Mouse (Mus musculus) CH12.LX (cell line): ENCODE results near the gene Uox. TPM values are rescaled to one million over a fixed set of nuclear protein-coding genes. Genes with fewer than 3 reads are reported as not detected.

ENCODE experiments used
- DNase-seq: peaks from one replicate; pipeline ENCODE4 v3.0.0-alpha.2; 2013; ENCODE audit errors: extremely low read depth
- H3K27ac ChIP-seq: 2 replicates; pipeline ENCODE4 v1.5.1; 2012; ENCODE audit warnings: low read depth, mild to moderate bottlenecking, control low read depth, moderate library complexity; ENCODE audit not compliant: insufficient read depth
- H3K27me3 ChIP-seq: replicated peaks from 2 replicates; pipeline ENCODE3; 2012; ENCODE audit warnings: inconsistent platforms
- H3K36me3 ChIP-seq, 2 experiments: replicated peaks in 1 of 2; 2 replicates each; pipeline versions ENCODE3 to v1.6.1; 2012; ENCODE audit warnings: inconsistent platforms in 1 of 2, low read length in 1 of 2, mild to moderate bottlenecking in 1 of 2, mixed read lengths in 1 of 2, moderate library complexity in 1 of 2; ENCODE audit not compliant: control insufficient read depth in 1 of 2, insufficient read depth in 1 of 2
- H3K4me1 ChIP-seq, 2 experiments: 2 replicates each; pipeline ENCODE4 v1.6.1; 2012; ENCODE audit warnings: inconsistent platforms in 1 of 2, moderate library complexity in 1 of 2; ENCODE audit not compliant: insufficient read depth in 2 of 2, control insufficient read depth in 1 of 2
- H3K4me2 ChIP-seq: 2 replicates; pipeline ENCODE4 v1.6.1; 2012; ENCODE audit warnings: low read depth, mild to moderate bottlenecking, control low read depth; ENCODE audit not compliant: poor library complexity, insufficient read depth, severe bottlenecking
- H3K4me3 ChIP-seq, 3 experiments: fragments of 150-350 bp in 1 of 3; sonication (generic) in 1 of 3; replicated peaks in 1 of 3; 2 replicates each; pipeline versions ENCODE3 to v1.5.1; 2011 to 2012; ENCODE audit warnings: low read depth in 2 of 3, low read length in 2 of 3, mild to moderate bottlenecking in 2 of 3, moderate library complexity in 2 of 3, control low read depth in 1 of 3, improper control_type of control experiment in 1 of 3, inconsistent platforms in 1 of 3, mixed read lengths in 1 of 3; ENCODE audit not compliant: poor library complexity in 1 of 3
- H3K79me2 ChIP-seq: replicated peaks from 2 replicates; pipeline ENCODE4 v1.6.1; 2012; ENCODE audit warnings: mild to moderate bottlenecking, moderate library complexity; ENCODE audit not compliant: control insufficient read depth, poor library complexity, insufficient read depth, severe bottlenecking; ENCODE audit errors: extremely low read depth
- H3K9ac ChIP-seq: 2 replicates; pipeline ENCODE4 v1.6.1; 2012; ENCODE audit warnings: low read depth, mild to moderate bottlenecking, control low read depth, moderate library complexity; ENCODE audit not compliant: insufficient read depth
- H3K9me3 ChIP-seq: replicated peaks from 2 replicates; pipeline ENCODE3; 2012; ENCODE audit warnings: low read length, inconsistent platforms, mixed read lengths
- BHLHE40 ChIP-seq: IDR thresholded peaks from 2 replicates; pipeline ENCODE4 v1.6.1; 2011; ENCODE audit warnings: mild to moderate bottlenecking, low read depth, low read length, improper control_type of control experiment
- CHD1 ChIP-seq: IDR thresholded peaks from 2 replicates; pipeline ENCODE4 v1.6.1; 2012; ENCODE audit warnings: low read depth, low read length, improper control_type of control experiment, inconsistent platforms
- CHD2 ChIP-seq: IDR thresholded peaks from 2 replicates; pipeline ENCODE4 v1.6.1; 2011; ENCODE audit warnings: low read length, improper control_type of control experiment
- E2F4 ChIP-seq: IDR thresholded peaks from 2 replicates; pipeline ENCODE4 v1.6.1; 2011; ENCODE audit warnings: low read depth, low read length, improper control_type of control experiment; ENCODE audit not compliant: insufficient replicate concordance
- ELF1 ChIP-seq: IDR thresholded peaks from 2 replicates; pipeline ENCODE4 v1.6.1; 2014; ENCODE audit warnings: low read depth, mild to moderate bottlenecking, inconsistent platforms, low read length, improper control_type of control experiment
- ETS1 ChIP-seq: conservative IDR thresholded peaks from 2 replicates; pipeline ENCODE4 v1.6.1; 2012; ENCODE audit warnings: low read depth, mild to moderate bottlenecking, inconsistent platforms, low read length, improper control_type of control experiment, moderate library complexity
- HCFC1 ChIP-seq: IDR thresholded peaks from 2 replicates; pipeline ENCODE4 v1.6.1; 2012; ENCODE audit warnings: low read depth, mild to moderate bottlenecking, inconsistent platforms, low read length, improper control_type of control experiment
- JUN ChIP-seq: IDR thresholded peaks from 2 replicates; pipeline ENCODE4 v1.6.1; 2011; ENCODE audit warnings: low read depth, mild to moderate bottlenecking, low read length, improper control_type of control experiment, moderate library complexity; ENCODE audit not compliant: insufficient read depth
- JUND ChIP-seq: conservative IDR thresholded peaks from 2 replicates; pipeline ENCODE4 v1.6.1; 2011; ENCODE audit warnings: low read depth, low read length, improper control_type of control experiment
- KAT2A ChIP-seq: IDR thresholded peaks from 2 replicates; pipeline ENCODE4 v1.6.1; 2012; ENCODE audit warnings: low read length, improper control_type of control experiment, inconsistent platforms; ENCODE audit not compliant: insufficient replicate concordance
- MAFK ChIP-seq: IDR thresholded peaks from 2 replicates; pipeline ENCODE4 v1.6.1; 2011; ENCODE audit warnings: low read length, improper control_type of control experiment; ENCODE audit not compliant: insufficient replicate concordance
- MAX ChIP-seq: IDR thresholded peaks from 2 replicates; pipeline ENCODE4 v1.6.1; 2011; ENCODE audit warnings: low read length, improper control_type of control experiment
- MAZ ChIP-seq: IDR thresholded peaks from 2 replicates; pipeline ENCODE4 v1.6.1; 2012; ENCODE audit warnings: low read depth, mild to moderate bottlenecking, inconsistent platforms, low read length, improper control_type of control experiment, moderate library complexity
- MEF2A ChIP-seq: IDR thresholded peaks from 2 replicates; pipeline ENCODE4 v1.6.1; 2014; ENCODE audit warnings: low read depth, mild to moderate bottlenecking, inconsistent platforms, low read length, improper control_type of control experiment, borderline replicate concordance
- MXI1 ChIP-seq: IDR thresholded peaks from 2 replicates; pipeline ENCODE4 v1.6.1; 2011; ENCODE audit warnings: mild to moderate bottlenecking, low read depth, low read length, improper control_type of control experiment
- MYC ChIP-seq: IDR thresholded peaks from 2 replicates; pipeline ENCODE4 v1.6.1; 2011; ENCODE audit warnings: low read depth, mild to moderate bottlenecking, improper control_type of control experiment, low read length
- NRF1 ChIP-seq: IDR thresholded peaks from 2 replicates; pipeline ENCODE4 v1.6.1; 2014; ENCODE audit warnings: low read depth, mild to moderate bottlenecking, inconsistent platforms, low read length, improper control_type of control experiment, moderate library complexity
- PAX5 ChIP-seq: IDR thresholded peaks from 2 replicates; pipeline ENCODE4 v1.6.1; 2012; ENCODE audit warnings: low read length, inconsistent platforms, mixed read lengths
- POLR2A ChIP-seq: IDR thresholded peaks from 2 replicates; pipeline ENCODE4 v1.6.1; 2011; ENCODE audit warnings: low read depth, mild to moderate bottlenecking, improper control_type of control experiment, low read length
- POLR2AphosphoS2 ChIP-seq: IDR thresholded peaks from 2 replicates; pipeline ENCODE4 v1.6.1; 2011; ENCODE audit warnings: low read depth, low read length, improper control_type of control experiment
- RAD21 ChIP-seq: IDR thresholded peaks from 2 replicates; pipeline ENCODE4 v1.6.1; 2011; ENCODE audit warnings: low read depth, mild to moderate bottlenecking, low read length, improper control_type of control experiment, moderate library complexity
- TCF12 ChIP-seq: IDR thresholded peaks from 2 replicates; pipeline ENCODE4 v1.6.1; 2014; ENCODE audit warnings: low read depth, mild to moderate bottlenecking, inconsistent platforms, low read length, improper control_type of control experiment
- UBTF ChIP-seq: IDR thresholded peaks from 2 replicates; pipeline ENCODE4 v1.6.1; 2012; ENCODE audit warnings: low read depth, mild to moderate bottlenecking, inconsistent platforms, low read length, improper control_type of control experiment, moderate library complexity
- USF1 ChIP-seq: IDR thresholded peaks from 2 replicates; pipeline ENCODE4 v1.6.1; 2014; ENCODE audit warnings: low read depth, mild to moderate bottlenecking, inconsistent platforms, low read length, improper control_type of control experiment
- ZNF384 ChIP-seq: IDR thresholded peaks from 2 replicates; pipeline ENCODE4 v1.6.1; 2012; ENCODE audit warnings: low read depth, low read length, improper control_type of control experiment, inconsistent platforms
- dilution Hi-C: fragments of 300-500 bp; cut with MboI; formaldehyde crosslinking; loops from 2 replicates; pipeline ENCODE4 v1.14.3; 2020; ENCODE audit warnings: low sequenced_read_pairs; ENCODE audit not compliant: extremely low pct_unique_long_range_greater_than_20kb, extremely low pct_ligation_motif_present
- in situ Hi-C: fragments of 300-500 bp; cut with MboI; formaldehyde crosslinking; loops from 3 replicates; pipeline ENCODE4 v1.14.3; 2019; ENCODE audit warnings: low sequenced_read_pairs, low pct_ligation_motif_present, low pct_unique_long_range_greater_than_20kb, mixed read lengths
- polyA plus RNA-seq: library from polyadenylated mRNA; unstranded; fragments of >175 nt; gene quantifications from 2 replicates; pipeline ENCODE4 v1.2.1, GENCODE M21; 2012; ENCODE audit warnings: low read depth; ENCODE audit not compliant: insufficient read length
- total RNA-seq, 2 experiments: library from RNA; depleted of rRNA; stranded (reverse); fragments of 300-350 nt in 1 of 2; fragments of >200 nt in 1 of 2; gene quantifications; 2 replicates each; pipeline ENCODE4 v1.2.3; 2012 to 2014

Gene Uox
- total and polyA plus RNA-seq, 3 experiments = not detected

- H3K9ac ChIP-seq = no peak overlapping the region
- no peaks in the 10 kb centered on the region for H3K9me3 ChIP-seq
- in situ Hi-C loops = no loop called here
- H3K27ac ChIP-seq = no peak overlapping the region
- no peaks in the 10 kb centered on the region for H3K27me3 ChIP-seq
- H3K79me2 ChIP-seq = no peaks in the 10 kb centered on the region
- H3K4me3 ChIP-seq = no peak overlapping the region
- peaks cover 3 to 8% of the 10 kb centered on the region in 2 experiments; a peak in 3 of 4 replicates for H3K4me1 ChIP-seq
- no peak overlapping the region for H3K4me2 ChIP-seq
- dilution Hi-C loops = no loop called here
- no peaks in the 10 kb centered on the region for H3K36me3 ChIP-seq
- no peak for TF ChIP-seq ELF1
- no peak for TF ChIP-seq BHLHE40
- no peak for TF ChIP-seq USF1
- no peak for TF ChIP-seq POLR2AphosphoS2
- TF ChIP-seq HCFC1 = no peak
- TF ChIP-seq KAT2A = no peak
- TF ChIP-seq CHD1 = no peak
- TF ChIP-seq JUND = no peak
- no peak for TF ChIP-seq MYC
- TF ChIP-seq PAX5 = no peak
- TF ChIP-seq MAZ = no peak
- TF ChIP-seq NRF1 = no peak
- no peak for TF ChIP-seq UBTF
- TF ChIP-seq MEF2A = no peak
- no peak for TF ChIP-seq MAFK
- no peak for TF ChIP-seq ZNF384
- TF ChIP-seq MAX = no peak
- no peak for TF ChIP-seq JUN
- TF ChIP-seq, all 38 proteins: peak for 0
- DNase-seq = no peak
Observed at GRCm38 (mm10) chr3:146617946-146618345, 47.7 kb downstream of the Uox start.

DNA sequence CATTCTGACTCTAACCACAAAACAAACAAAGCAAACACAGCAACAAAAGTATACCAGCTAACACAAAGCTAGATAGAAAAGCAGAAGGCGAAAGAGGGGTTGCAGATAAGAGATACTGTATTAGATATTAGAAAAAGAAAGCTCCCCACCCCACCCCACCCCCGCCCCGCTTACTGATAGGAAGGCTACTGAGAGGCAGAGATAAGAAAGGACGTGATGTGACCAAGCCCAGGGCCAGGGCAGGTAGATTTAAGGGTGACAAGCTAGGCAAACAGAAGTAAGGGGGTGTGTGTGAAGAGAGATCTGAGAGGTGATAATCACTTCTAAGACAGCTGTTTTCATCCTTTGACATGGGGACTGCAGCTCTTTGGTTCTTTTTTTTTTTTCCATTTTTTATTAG, 48.1 kb downstream of the Uox start:
- H3K9ac ChIP-seq = no peak overlapping the region
- H3K9me3 ChIP-seq = no peaks in the 10 kb centered on the region
- no peak overlapping the region for H3K27ac ChIP-seq
- H3K4me3 ChIP-seq = no peak overlapping the region
- no peak for DNase-seq
- dilution Hi-C loops (no loop called here), in situ Hi-C loops (no loop called here)
- no peaks in the 10 kb centered on the region for H3K36me3 ChIP-seq
- no peaks in the 10 kb centered on the region for H3K79me2 ChIP-seq
- H3K4me1 ChIP-seq = peaks cover 3 to 8% of the 10 kb centered on the region in 2 experiments; a peak in 3 of 4 replicates
- no peaks in the 10 kb centered on the region for H3K27me3 ChIP-seq
- H3K4me2 ChIP-seq = no peak overlapping the region
- TF ChIP-seq TCF12 = no peak
- no peak for TF ChIP-seq RAD21
- TF ChIP-seq JUN = no peak
- TF ChIP-seq MEF2A = no peak
- TF ChIP-seq USF1 = no peak
- no peak for TF ChIP-seq POLR2A
- no peak for TF ChIP-seq E2F4
- no peak for TF ChIP-seq CHD2
- no peak for TF ChIP-seq MAFK
- no peak for TF ChIP-seq MAZ
- no peak for TF ChIP-seq MXI1
- TF ChIP-seq NRF1 = no peak
- no peak for TF ChIP-seq ETS1
- no peak for TF ChIP-seq ELF1
